Mouse (Mus musculus) liver, adult 2 months (tissue): ENCODE results near the gene Notch4. TPM values are rescaled to one million over a fixed set of nuclear protein-coding genes. Genes with fewer than 3 reads are reported as not detected.
"Not testable (repeated sequence)": the region's sequence is repeated elsewhere in the genome, so short reads cannot be mapped to it uniquely, and the experiment has no call there.

Experiments used
- DNase-seq: peaks from one replicate; pipeline ENCODE4 v3.0.0-alpha.2; 2011; ENCODE audit warnings: low read depth, low spot score; ENCODE audit errors: extremely low read depth
- H3K27ac ChIP-seq: fragments of 200-500 bp; replicated peaks from 2 replicates; pipeline ENCODE4 v1.5.1; 2012; ENCODE audit warnings: low read depth, mild to moderate bottlenecking, control low read depth, inconsistent platforms, low read length; ENCODE audit not compliant: insufficient read depth
- H3K27me3 ChIP-seq: fragments of 200-500 bp; 2 replicates; pipeline ENCODE4 v1.6.1; 2012; ENCODE audit warnings: mild to moderate bottlenecking, moderate library complexity, low read length, inconsistent platforms; ENCODE audit not compliant: control insufficient read depth, insufficient read depth
- H3K36me3 ChIP-seq: fragments of 200-500 bp; 2 replicates; pipeline ENCODE4 v1.6.1; 2012; ENCODE audit warnings: low read length, inconsistent platforms; ENCODE audit not compliant: control insufficient read depth, insufficient read depth
- H3K4me1 ChIP-seq: fragments of 200-500 bp; 2 replicates; pipeline ENCODE4 v1.6.1; 2011; ENCODE audit warnings: low read length; ENCODE audit not compliant: control insufficient read depth, insufficient read depth
- H3K4me3 ChIP-seq: fragments of 200-500 bp; 2 replicates; pipeline ENCODE4 v1.5.1; 2011; ENCODE audit warnings: low read depth, mild to moderate bottlenecking, control low read depth, low read length, moderate library complexity; ENCODE audit not compliant: insufficient read depth
- H3K79me2 ChIP-seq: fragments of 200-500 bp; 2 replicates; pipeline ENCODE4 v1.6.1; 2012; ENCODE audit warnings: inconsistent platforms, mild to moderate bottlenecking, low read length, moderate library complexity; ENCODE audit not compliant: control insufficient read depth, insufficient read depth
- H3K9ac ChIP-seq: fragments of 200-500 bp; 2 replicates; pipeline ENCODE4 v1.6.1; 2012; ENCODE audit warnings: low read depth, mild to moderate bottlenecking, control low read depth, inconsistent platforms, low read length
- CTCF ChIP-seq: fragments of 200-500 bp; IDR thresholded peaks from 2 replicates; pipeline ENCODE4 v1.5.1; 2011; ENCODE audit warnings: low read depth, low read length, control low read depth
- POLR2A ChIP-seq: fragments of 200-500 bp; IDR thresholded peaks from 2 replicates; pipeline ENCODE4 v1.6.1; 2011; ENCODE audit warnings: low read length, control low read depth; ENCODE audit not compliant: insufficient read depth; ENCODE audit errors: extremely low read depth
- WGBS: fragments of 180-500 bp; shearing (Covaris S2); methylation state at CpG from one replicate; pipeline ENCODE4 v1.1.7; 2018; 5-methylcytosine and 5-hydroxymethylcytosine counted together
- polyA plus RNA-seq: library from polyadenylated mRNA; depleted of rRNA; stranded (reverse); fragments of >200 nt; gene quantifications from 2 replicates; pipeline ENCODE4 v1.2.3, GENCODE M21; 2012
- total RNA-seq: library from RNA; depleted of rRNA; stranded (reverse); fragments of >200 nt; gene quantifications from 2 replicates; pipeline ENCODE4 v1.2.3, GENCODE M21; 2014

Notch4 gene
- total and polyA plus RNA-seq, 2 experiments, result 0.83 to 3.4 TPM

- no peaks in the 10 kb centered on the region for H3K36me3 ChIP-seq
- H3K4me3 ChIP-seq, result no peak overlapping the region
- DNase-seq, result no peak
- TF ChIP-seq POLR2A (no peak), CTCF (no peak)
- H3K79me2 ChIP-seq, result no peaks in the 10 kb centered on the region
- H3K9ac ChIP-seq, result no peak overlapping the region
- peaks cover 2% of the 10 kb centered on the region; the same call in 1 of the 2 replicates for H3K27me3 ChIP-seq
- H3K27ac ChIP-seq, result no peak overlapping the region
- H3K4me1 ChIP-seq, result no peaks in the 10 kb centered on the region
- 93% methylated on average over 3 of the region's 3 CpGs for WGBS
Measured at GRCm38 (mm10) chr17:34532671-34533070, 31.4 kb upstream of the Notch4 start.

GRCm38 (mm10) chr17:34543567-34543966 lies 20.5 kb upstream of the Notch4 start:
- not testable (repeated sequence) for H3K4me3 ChIP-seq

GRCm38 (mm10) chr17:34546797-34547196 lies 17.3 kb upstream of the Notch4 start:
- Histone ChIP-seq H3K4me1 (no peaks in the 10 kb centered on the region), H3K4me3 (no peak overlapping the region), H3K9ac (no peak overlapping the region), H3K79me2 (no peaks in the 10 kb centered on the region), H3K36me3 (no peaks in the 10 kb centered on the region), H3K27ac (no peak overlapping the region), H3K27me3 (no peaks in the 10 kb centered on the region; the same call in 1 of the 2 replicates)
- 95% methylated on average over 1 of the region's 1 CpGs for WGBS
- no peak for DNase-seq
- TF ChIP-seq CTCF (no peak), POLR2A (no peak)

More at GRCm38 (mm10) chr17:34543567-34543966, 20.5 kb upstream of the Notch4 start:
- H3K27ac ChIP-seq, DNase-seq, H3K9ac ChIP-seq, H3K4me1 ChIP-seq, H3K27me3 ChIP-seq, H3K36me3 ChIP-seq, H3K79me2 ChIP-seq: not testable (repeated sequence)
- 96% methylated on average over 13 of the region's 13 CpGs for WGBS

GRCm38 (mm10) chr17:34547601-34548000 lies 16.5 kb upstream of the Notch4 start:
- Histone ChIP-seq H3K36me3 (no peaks in the 10 kb centered on the region), H3K79me2 (no peaks in the 10 kb centered on the region), H3K4me3 (no peak overlapping the region), H3K4me1 (no peaks in the 10 kb centered on the region), H3K27me3 (no peaks in the 10 kb centered on the region; the same call in 1 of the 2 replicates), H3K27ac (no peak overlapping the region), H3K9ac (no peak overlapping the region)
- DNase-seq, result no peak
- WGBS, result 90% methylated on average over 4 of the region's 4 CpGs
- TF ChIP-seq POLR2A, result no peak
- no peak for TF ChIP-seq CTCF

GRCm38 (mm10) chr17:34549156-34549555 lies 14.9 kb upstream of the Notch4 start:
- Histone ChIP-seq H3K79me2 (no peaks in the 10 kb centered on the region), H3K4me3 (no peak overlapping the region), H3K27ac (no peak overlapping the region), H3K9ac (no peak overlapping the region), H3K36me3 (no peaks in the 10 kb centered on the region), H3K27me3 (no peaks in the 10 kb centered on the region), H3K4me1 (no peaks in the 10 kb centered on the region)
- DNase-seq, result no peak
- TF ChIP-seq CTCF (no peak), POLR2A (no peak)
- WGBS, result 80% methylated on average over 3 of the region's 3 CpGs

GRCm38 (mm10) chr17:34549843-34550242 lies 14.2 kb upstream of the Notch4 start:
- 65% methylated on average over 2 of the region's 2 CpGs for WGBS
- Histone ChIP-seq H3K4me1 (no peaks in the 10 kb centered on the region), H3K9ac (no peak overlapping the region), H3K4me3 (no peak overlapping the region), H3K36me3 (no peaks in the 10 kb centered on the region), H3K79me2 (no peaks in the 10 kb centered on the region), H3K27me3 (no peaks in the 10 kb centered on the region), H3K27ac (no peak overlapping the region)
- no peak for TF ChIP-seq POLR2A
- no peak for TF ChIP-seq CTCF
- DNase-seq, result no peak
